Mouse (Mus musculus): Measurements from ENCODE around the gene Cebpb. TPM values are rescaled to one million over a fixed set of nuclear protein-coding genes. Genes with fewer than 3 reads are reported as not detected.
A peak's percentile ranks its signal among the peaks of the same experiment; 100 is the strongest.

Cebpb gene
- total RNA-seq, 4 experiments from 2014 or later = 91.8 to 623 (median 239) TPM

DNA sequence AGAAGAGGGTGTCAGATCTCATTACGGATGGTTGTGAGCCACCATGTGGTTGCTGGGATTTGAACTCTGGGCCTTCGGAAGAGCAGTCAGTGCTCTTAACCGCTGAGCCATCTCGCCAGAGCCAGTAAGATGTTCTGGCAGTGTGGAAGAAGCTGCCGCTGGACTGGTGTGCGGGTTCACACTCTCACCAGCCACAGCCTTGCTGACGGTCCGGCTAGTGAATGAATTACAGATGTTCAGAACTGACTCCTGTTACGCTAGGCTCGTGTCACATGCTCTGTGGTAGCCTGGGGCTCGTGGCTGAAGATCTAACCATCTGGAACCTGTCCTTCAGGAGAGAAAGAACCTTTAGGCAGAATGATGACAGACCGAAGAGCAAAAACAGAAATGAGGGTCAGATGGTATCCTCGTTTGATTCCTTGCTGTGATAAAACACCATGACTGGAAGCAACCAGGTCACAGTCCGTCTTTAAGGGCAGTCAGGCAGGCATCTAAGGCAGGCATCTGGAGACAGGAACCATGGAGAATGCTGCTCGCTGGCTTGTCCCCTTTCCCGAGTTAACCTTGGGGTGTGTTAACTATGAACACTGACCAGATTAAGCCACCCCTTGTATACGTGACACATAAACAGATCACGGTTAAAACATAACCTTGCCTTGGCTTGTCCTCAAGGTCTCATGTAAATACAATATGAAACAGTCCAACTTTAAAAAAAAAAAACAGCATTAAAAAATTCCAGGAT is 22.6 kb upstream of the Cebpb start:
- no peak for DNase-seq

GRCm38 (mm10) chr2:167668426-167668825 is 20.3 kb upstream of the Cebpb start:
- DNase-seq = no peak

GRCm38 (mm10) chr2:167669398-167669797 is 19.3 kb upstream of the Cebpb start:
- no peak for DNase-seq

GRCm38 (mm10) chr2:167671101-167671633 is 17.5 kb upstream of the Cebpb start:
- DNase-seq = no peak

- DNase-seq = no peak
Measured at GRCm38 (mm10) chr2:167672212-167672685, 16.5 kb upstream of the Cebpb start.

- no peak for DNase-seq
Measured at GRCm38 (mm10) chr2:167675120-167675909, 13.4 kb upstream of the Cebpb start.

- DNase-seq = no peak
Measured at GRCm38 (mm10) chr2:167678600-167678999, 10.1 kb upstream of the Cebpb start.

- DNase-seq = no peak
Measured at GRCm38 (mm10) chr2:167679902-167680430, 8.7 kb upstream of the Cebpb start.

DNA sequence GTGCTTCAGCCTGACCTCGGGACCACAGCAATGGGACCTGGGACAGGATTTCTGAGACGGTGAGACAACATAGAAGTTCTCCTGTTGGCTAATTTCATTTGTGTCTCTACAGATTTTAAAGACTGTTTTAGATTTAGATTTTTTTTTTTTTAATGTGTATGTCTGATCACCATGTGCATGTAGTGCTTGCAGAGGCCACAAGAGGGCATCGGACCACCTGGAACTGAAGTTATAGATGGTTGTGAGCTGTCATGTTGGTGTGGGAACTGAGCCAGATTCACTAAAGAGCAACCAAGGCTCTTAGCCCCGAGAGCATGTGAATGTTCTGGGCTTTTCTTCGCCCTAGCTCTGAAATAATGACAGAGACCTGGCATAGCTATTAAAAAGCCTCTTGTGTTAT is 8.1 kb upstream of the Cebpb start:
- DNase-seq = no peak

- no peak for DNase-seq
Measured at GRCm38 (mm10) chr2:167683721-167684120, 5.0 kb upstream of the Cebpb start.

DNA sequence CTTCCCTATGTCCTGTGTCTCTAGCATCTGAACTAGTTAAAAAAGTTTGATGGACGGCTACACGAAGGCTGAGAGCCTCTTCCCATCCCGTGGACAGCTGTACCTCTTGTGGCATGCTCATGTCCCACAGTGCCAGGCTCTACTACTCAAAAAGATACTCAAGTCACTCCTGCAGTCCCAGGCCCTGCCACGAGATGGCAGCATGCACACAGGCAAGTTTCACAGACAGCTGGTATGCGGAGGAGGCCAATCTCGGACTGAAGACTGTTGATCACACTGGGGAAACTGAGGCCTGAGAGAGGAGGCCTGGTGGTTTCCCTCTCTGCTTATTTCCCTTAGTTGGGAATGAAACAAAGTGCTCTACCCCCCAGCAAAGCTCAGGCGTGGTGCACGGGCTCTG is 3.6 kb upstream of the Cebpb start:
- DNase-seq = peak; percentile 92

DNA sequence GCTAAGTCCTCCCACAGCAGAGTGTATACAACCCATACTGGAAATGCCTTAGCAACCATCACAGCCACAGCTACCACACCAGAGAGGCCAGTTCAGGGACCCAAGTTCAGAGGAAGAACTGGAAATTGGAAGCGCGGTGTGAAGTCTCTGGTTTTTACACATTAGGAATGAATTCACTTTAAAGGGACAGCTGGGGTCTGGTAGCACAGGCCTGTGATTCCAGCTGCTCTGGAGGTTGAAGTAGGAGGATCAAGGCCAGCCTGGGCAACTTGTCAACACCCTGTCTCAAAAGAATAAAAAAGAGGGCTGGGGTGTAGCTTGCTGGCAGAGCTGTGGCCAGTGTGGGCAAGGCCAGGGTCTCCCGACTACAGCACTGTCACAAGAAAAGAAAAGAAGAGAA is 2.9 kb upstream of the Cebpb start:
- DNase-seq = no peak

- peak; percentile 80 for DNase-seq
Measured at GRCm38 (mm10) chr2:167686382-167687249, 2.1 kb upstream of the Cebpb start.

DNA sequence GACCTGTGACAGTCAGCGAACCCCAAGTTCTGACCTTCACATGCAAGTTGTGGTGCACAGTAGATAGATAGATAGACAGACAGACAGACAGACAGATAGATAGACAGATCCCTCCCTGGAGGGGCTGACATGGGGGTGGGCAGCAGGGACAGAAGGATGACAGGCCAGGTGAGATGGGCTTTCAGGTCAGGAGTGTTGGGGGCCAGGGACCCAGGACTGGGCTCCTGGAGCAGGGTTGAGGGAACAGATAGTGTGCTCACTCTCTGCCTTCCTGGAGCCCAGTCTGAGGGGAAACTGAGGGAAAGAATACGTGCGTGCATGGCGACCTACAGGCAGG is 1.5 kb upstream of the Cebpb start:
- no peak for DNase-seq

GRCm38 (mm10) chr2:167687651-167688101 is 1.0 kb upstream of the Cebpb start:
- peak; percentile 92 for DNase-seq

DNA sequence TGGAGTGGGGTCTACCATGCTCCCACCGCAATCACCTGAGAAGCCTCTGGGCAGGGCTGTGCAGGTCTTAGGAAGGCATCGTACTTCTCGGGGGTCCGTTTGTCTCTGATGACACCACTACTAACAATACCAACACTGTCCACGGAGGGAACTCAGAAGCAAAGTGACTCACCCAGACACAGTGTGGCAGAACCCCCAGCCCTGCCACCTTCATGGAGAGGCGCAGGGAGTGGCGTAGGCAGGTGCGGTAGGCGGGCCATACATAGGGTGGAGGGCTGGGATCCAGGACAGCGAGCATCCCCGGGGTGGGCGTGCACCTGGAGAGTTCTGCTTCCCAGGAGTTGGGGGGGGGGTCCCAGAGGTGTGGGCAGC is 603 bp upstream of the Cebpb start:
- DNase-seq = peak; percentile 79

- no peak for DNase-seq
Measured at GRCm38 (mm10) chr2:167689501-167690218, 945 bp downstream of the Cebpb start, which contains the start of gene Tmem189. Gene Tmem189, minus strand, starts transcription at chr2:167689822.

- no peak for DNase-seq
Measured at GRCm38 (mm10) chr2:167690219-167690961, 1.7 kb downstream of the Cebpb start.

DNA sequence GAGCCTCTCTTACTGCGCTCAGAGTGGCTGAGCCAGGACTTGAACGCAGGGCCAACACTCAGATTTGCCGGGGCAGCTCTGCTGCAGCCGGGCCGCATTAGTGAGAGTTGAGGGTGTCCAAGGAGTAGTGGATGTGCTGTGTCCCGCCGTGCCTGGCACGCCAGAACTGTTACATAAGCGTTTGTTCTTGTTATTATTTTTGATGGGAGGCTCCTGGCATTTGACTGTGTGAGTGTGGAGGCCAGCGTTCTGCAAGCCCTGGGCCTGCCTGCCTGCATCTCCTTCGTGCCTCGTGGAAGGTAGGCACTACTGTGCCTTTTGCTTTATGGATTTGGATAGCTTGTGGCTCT is 2.2 kb downstream of the Cebpb start:
- DNase-seq = no peak

GRCm38 (mm10) chr2:167691410-167691809 is 2.7 kb downstream of the Cebpb start:
- no peak for DNase-seq

Measured in adrenal gland, adult 8-10 months (tissue).